Mouse (Mus musculus): ENCODE data around the gene Tmem247. TPM values are rescaled to one million over a fixed set of nuclear protein-coding genes. Genes with fewer than 3 reads are reported as not detected.
A peak's percentile ranks its signal among the peaks of the same experiment; 100 is the strongest.

Tmem247 gene
- total RNA-seq, 2 experiments from 2014 or later, result not detected

DNA sequence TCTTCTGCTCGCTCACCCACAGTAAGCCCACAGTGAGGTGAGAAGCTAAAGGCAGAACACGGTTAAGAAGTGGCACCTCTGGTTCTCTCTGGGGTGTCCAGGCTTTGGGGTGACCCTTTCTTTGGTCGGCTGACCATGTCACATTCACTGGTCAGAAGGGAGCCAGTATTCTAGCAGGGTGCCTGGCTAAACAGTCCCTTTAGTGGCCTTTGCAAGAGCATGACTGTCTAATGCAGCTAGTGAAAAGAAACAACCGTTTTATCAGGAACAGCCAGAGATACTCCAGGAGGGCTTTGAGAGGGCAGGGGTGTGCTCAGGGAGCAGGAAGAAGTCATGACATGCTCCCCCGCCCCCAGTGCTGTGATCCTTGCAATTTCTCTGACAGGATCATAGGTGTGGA, 5.9 kb upstream of the Tmem247 start:
- DNase-seq, result no peak
- intact Hi-C loops (cut with DNase I), result no loop called here

DNA sequence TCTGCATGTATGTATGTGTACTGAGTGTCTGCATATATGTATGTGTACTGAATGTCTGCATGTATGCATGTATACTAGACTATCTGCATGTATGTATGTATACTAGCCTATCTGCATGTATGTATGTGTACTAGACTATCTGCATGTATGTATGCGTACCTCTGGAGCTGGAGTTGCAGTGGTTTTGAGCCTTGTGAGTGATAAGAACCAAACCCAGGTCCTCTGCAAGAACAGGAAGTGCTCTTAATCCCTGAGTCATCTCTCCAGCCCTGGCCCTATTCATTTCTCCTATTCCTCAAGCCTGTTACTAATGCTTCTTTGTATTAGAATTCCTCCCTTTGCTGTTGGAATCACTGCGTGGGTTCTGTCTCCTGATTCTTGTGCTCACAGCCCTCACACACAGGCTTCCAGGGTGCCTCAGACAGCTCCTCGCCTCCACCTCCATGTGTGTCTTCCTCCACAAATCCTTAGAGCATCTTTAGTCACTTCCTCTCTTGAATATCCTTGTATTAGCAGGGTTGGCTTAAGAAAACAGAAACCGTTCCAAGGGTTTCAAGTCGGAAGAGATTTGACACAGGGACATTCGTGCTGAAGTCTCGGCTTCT, 4.0 kb upstream of the Tmem247 start:
- no peak for DNase-seq
- intact Hi-C loops (cut with DNase I), result no loop called here

- intact Hi-C loops (cut with DNase I), result loop anchor here (5.0 kb wide), 1 partner anchor 127 kb away; no protein-coding TSS in a partner anchor
- no peak for DNase-seq
Measured at GRCm38 (mm10) chr17:86915540-86915939, 1.6 kb upstream of the Tmem247 start.

GRCm38 (mm10) chr17:86918786-86919185, 1.6 kb downstream of the Tmem247 start:
- no peak for DNase-seq
- intact Hi-C loops (cut with DNase I), result loop anchor here (5.0 kb wide), 1 partner anchor 124 kb away; no protein-coding TSS in a partner anchor

DNA sequence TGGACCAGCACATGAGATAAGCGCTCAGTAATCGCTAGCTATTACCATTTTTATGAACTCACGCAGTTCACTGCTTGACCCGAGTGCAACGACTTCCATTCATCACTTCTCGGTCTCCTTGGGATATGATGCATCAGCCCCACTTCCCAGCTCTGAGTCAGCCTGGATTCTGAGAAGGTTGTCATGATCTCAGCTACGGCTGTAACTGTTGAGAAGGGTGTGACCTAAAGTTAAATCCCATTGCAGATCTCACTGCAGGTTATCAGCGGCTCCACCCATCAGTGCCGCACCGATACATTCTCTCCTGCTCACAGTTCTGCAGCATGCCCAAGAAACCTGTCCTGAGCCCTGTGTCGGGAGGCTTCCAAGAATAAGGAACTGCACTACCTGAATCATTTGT, 2.6 kb downstream of the Tmem247 start:
- intact Hi-C loops (cut with DNase I), result loop anchor here (5.0 kb wide), 1 partner anchor 123 kb away; no protein-coding TSS in a partner anchor
- DNase-seq, result no peak

DNA sequence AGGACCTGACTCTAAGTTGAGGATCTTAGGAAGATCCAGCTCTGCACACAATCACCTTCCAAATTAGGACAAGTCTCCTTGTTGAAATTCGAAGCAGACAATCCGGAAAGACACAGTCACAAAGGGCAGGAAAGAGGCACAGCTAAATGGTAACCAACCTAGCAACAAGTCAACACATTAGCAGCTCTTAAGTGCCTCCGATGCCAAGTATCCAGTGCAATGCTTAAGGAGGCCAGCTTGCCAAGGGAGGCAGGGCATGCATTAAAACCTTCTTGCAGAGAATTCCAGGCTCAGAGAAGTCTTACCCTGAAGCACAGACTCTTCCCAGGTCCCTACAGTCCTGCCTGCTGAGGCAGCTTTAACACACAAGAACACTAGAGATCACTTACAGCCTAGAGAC, 7.5 kb downstream of the Tmem247 start:
- intact Hi-C loops (cut with DNase I), result no loop called here
- no peak for DNase-seq

DNA sequence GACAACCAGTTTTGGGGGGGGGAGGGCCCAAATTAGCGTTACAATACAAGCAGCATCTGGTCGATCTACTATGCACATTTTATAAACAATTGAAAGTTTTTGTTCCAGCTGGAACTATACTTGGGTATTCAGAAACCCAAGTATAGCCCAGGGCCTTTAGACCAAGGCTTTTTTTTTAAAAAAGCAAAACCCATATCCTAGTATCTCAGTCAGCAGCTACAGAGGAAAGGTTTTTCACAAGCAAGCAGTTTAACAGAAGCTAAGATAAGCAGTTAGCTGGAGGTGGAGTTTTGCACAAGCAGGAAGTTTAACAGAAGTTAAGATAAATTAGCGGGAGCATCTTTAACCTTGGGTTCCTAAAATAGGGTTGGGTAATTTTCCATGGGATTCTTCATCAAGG, 9.7 kb downstream of the Tmem247 start:
- DNase-seq, result no peak
- intact Hi-C loops (cut with DNase I), result no loop called here

GRCm38 (mm10) chr17:86929355-86929754, 12.2 kb downstream of the Tmem247 start:
- no peak for DNase-seq
- intact Hi-C loops (cut with DNase I), result no loop called here

DNA sequence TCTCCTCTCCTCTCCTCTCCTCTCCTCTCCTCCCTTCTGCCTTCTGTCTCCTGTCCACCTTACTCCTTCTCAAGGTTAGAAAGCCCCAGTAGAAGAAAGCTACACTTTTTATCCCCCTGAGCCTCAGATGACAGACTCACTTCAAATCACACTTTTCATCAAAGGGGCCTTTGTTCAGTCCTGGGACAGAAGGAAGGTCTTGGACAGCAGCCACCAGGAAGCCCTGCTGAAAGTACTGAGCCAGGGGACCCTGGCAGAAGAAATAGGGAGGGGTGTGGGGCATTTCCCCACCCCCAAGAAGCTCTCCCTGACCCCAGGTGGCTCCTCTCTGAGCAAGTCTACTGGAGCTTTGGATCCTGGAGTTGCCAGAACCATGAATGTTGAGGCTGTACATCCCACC, 12.8 kb downstream of the Tmem247 start:
- intact Hi-C loops (cut with DNase I), result no loop called here
- DNase-seq, result peak; percentile 55

DNA sequence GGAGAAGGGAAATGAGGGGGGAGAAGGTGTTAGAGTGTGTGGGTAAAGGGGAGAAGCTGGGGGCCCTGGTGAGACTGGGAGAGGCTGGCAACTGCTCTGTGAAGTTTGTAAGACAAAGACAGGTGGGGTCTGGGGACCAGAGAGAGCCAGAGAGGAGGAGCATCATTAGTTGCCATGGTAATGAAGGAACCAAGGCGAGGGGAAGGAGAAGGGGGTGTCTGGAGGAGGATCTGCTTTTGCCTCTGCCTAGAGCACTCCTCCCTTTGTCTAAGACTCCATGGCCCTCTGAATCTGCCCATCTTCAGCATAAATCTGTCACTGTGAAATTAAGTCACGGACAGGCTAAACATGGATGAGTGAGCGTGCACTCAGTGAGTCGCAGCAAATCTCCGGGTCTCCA, 15.7 kb downstream of the Tmem247 start:
- intact Hi-C loops (cut with DNase I), result no loop called here
- DNase-seq, result no peak

DNA sequence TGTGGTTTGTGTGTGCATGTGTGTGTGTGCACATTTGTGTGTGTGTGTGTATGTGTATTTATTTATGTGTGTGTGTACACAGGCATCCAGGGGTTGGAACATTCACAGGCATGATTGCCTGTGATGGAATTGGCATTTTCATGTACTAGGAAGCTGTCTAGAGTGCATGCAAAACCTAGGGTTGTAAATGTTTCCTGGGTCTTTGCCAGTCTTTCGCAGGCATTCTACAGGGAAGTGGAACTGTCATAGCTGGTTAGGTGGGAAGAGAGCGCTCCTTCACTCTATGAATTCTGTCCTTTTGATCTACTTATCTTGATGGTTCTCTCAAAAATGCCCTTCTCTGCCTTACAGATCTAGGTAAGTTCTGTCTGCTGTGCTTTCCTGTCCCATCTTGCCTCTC, 19.9 kb downstream of the Tmem247 start:
- intact Hi-C loops (cut with DNase I), result no loop called here
- no peak for DNase-seq

GRCm38 (mm10) chr17:86937497-86938155, 20.5 kb downstream of the Tmem247 start:
- intact Hi-C loops (cut with DNase I), result no loop called here
- DNase-seq, result peak; percentile 81

DNA sequence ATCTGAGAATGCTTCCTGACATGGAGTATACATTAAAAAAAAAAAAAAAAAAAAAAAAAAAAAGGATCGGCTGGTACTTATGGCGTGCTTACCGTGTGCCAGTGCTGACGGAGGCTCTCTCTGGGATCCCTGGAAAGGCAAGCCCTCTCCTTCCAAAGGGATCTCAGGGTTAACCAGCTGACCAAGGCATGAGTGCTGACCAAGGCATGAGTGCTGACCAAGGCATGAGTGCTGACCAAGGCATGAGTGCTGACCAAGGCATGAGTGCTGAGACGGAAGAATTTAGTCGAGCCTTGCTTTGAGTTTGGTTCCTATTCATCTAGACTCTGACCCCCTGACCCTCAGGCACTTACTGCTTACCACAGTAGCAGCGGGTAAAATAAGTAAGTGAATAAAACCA, 21.5 kb downstream of the Tmem247 start:
- DNase-seq, result no peak
- intact Hi-C loops (cut with DNase I), result no loop called here

- DNase-seq, result no peak
- intact Hi-C loops (cut with DNase I), result no loop called here
Measured at GRCm38 (mm10) chr17:86942112-86942511, 25.0 kb downstream of the Tmem247 start.

DNA sequence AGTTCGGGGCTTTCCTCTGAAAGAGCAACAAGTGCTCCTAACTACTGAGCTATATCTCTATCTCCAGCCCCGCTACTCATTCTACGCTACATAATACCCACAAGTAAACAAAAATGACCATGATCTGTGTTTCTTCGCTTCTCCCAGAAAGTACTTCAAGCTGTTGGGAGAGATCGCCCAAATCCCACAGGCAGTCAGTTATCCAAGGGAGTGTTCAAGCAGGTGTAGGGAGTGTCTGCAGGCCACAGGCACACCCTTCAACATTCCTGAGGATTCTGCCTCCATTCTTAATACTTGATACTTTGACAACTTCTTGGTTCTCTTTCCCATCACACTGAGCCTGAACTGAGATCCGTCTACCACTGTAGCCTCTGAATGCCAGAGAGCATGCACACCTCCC, 26.0 kb downstream of the Tmem247 start:
- intact Hi-C loops (cut with DNase I), result no loop called here
- DNase-seq, result no peak

DNA sequence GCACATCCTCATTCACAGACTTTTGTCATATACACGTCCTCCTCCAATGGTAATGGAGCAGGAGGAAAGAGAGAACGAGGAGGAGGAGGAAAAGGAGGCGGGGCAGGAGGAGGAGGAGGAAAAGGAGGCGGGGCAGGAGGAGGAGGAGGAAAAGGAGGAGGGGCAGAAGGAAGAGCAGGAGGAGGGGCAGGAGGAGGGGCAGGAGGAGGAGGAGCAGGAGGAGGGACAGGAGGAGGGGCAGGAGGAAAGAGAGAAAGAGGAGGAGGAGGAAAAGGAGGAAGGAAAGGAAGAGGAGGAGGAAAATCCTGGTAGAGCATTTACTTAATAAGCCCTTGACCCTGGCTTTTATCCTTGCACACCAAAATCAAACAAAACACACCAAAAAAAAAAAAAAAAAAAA, 28.9 kb downstream of the Tmem247 start:
- intact Hi-C loops (cut with DNase I), result no loop called here
- DNase-seq, result no peak

- intact Hi-C loops (cut with DNase I), result no loop called here
- DNase-seq, result peak; percentile 89
Measured at GRCm38 (mm10) chr17:86947840-86948796, 31.0 kb downstream of the Tmem247 start, which contains the start of gene Atp6v1e2. Gene Atp6v1e2, minus strand, starts transcription at chr17:86947897.

DNA sequence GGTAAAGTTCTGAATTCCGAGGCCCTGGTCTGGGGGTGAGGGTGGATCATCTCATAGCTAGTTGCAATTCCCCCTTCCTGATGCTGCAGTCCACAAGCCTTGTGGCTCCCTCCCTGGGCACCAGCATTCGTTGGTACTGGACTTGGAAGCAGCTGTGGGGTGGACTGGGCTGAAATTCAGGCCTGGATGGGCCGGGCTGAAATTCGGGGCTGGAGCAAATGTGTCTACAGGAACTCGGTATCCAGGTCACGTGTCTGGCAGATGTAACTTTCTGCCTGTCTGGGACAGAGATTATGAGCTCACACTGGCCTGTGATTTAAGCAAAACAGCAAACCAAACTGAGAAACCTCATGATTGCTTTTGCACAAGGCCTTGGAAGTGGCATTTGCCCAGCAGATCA, 31.7 kb downstream of the Tmem247 start:
- DNase-seq, result no peak

DNA sequence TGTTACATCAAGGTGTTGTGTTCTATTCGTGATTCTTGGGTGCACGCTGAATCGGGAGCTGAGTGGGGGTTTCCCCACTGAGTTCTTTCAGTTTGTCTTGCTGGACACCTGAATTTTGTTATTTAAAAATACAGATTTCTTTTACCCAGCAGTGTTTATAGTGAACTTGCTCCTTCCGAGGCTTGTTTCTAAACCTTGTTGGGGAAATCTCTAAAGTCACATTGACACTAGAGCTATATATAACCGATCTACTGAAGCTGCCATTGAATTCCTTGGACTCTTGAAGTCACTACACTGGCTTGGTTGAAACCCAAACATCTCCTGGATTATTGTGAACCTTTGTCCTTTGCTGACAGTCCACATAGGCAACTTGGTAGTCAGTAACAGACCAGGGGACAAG, 40.1 kb downstream of the Tmem247 start:
- intact Hi-C loops (cut with DNase I), result no loop called here

More for the DNA sequence above, 31.7 kb downstream of the Tmem247 start:
- intact Hi-C loops (cut with DNase I), result no loop called here

DNA sequence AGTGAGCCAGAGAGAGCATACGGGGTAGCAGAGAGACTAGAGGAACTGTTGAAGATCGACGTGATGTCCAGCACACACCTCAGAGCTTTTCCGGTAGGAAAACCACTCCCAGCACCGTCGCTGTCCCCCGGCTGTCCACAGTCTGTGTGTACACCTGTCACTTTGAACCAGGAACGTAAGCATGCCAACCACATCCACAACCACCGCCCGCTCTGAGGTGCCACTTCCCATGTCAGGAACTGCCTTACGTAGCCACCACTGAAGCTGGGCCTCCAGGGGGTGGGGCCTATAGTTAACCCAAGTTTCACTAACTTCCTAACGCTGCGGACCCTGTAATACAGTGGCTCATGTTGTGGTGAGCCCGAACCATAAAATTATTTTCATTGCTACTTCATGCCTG, 40.8 kb downstream of the Tmem247 start:
- DNase-seq, result no peak
- intact Hi-C loops (cut with DNase I), result no loop called here

More for the DNA sequence above, 40.1 kb downstream of the Tmem247 start:
- no peak for DNase-seq

- intact Hi-C loops (cut with DNase I), result loop anchor here (10.0 kb wide), 1 partner anchor 83 kb away; no protein-coding TSS in a partner anchor
- no peak for DNase-seq
Measured at GRCm38 (mm10) chr17:86961301-86961841, 44.2 kb downstream of the Tmem247 start.
